Mouse (Mus musculus) T-helper 1 cell (primary cell): ENCODE measurements around the gene Nrp2.

ENCODE experiments used
- in situ Hi-C: fragments of 300-600 bp; cut with MboI, MseI; formaldehyde crosslinking; loops from one replicate; pipeline ENCODE4 v1.15.1; 2025; ENCODE audit warnings: high pct_unique_total_duplicates

Gene Nrp2

GRCm38 (mm10) chr1:62809601-62810228 lies 106.6 kb downstream of the Nrp2 start:
- in situ Hi-C loops = no loop called here

GRCm38 (mm10) chr1:62811141-62811540 lies 108.1 kb downstream of the Nrp2 start:
- in situ Hi-C loops = no loop called here

- in situ Hi-C loops = no loop called here
Measured at GRCm38 (mm10) chr1:62812701-62813684, 109.9 kb downstream of the Nrp2 start.

- in situ Hi-C loops = no loop called here
Measured at GRCm38 (mm10) chr1:62813938-62814337, 110.9 kb downstream of the Nrp2 start.

- in situ Hi-C loops = no loop called here
Measured at GRCm38 (mm10) chr1:62817566-62817965, 114.5 kb downstream of the Nrp2 start.

- in situ Hi-C loops = no loop called here
Measured at GRCm38 (mm10) chr1:62820170-62820569, 117.1 kb downstream of the Nrp2 start.

- in situ Hi-C loops = no loop called here
Measured at GRCm38 (mm10) chr1:62821509-62822398, 118.7 kb downstream of the Nrp2 start.

- in situ Hi-C loops = no loop called here
Measured at GRCm38 (mm10) chr1:62823549-62824195, 120.6 kb downstream of the Nrp2 start.

GRCm38 (mm10) chr1:62825822-62826765 lies 123.0 kb downstream of the Nrp2 start:
- in situ Hi-C loops = no loop called here

GRCm38 (mm10) chr1:62827316-62827715 lies 124.2 kb downstream of the Nrp2 start:
- in situ Hi-C loops = no loop called here

GRCm38 (mm10) chr1:62828156-62828555 lies 125.1 kb downstream of the Nrp2 start:
- in situ Hi-C loops = no loop called here

GRCm38 (mm10) chr1:62829690-62830417 lies 126.8 kb downstream of the Nrp2 start:
- in situ Hi-C loops = no loop called here

GRCm38 (mm10) chr1:62830418-62830769 lies 127.3 kb downstream of the Nrp2 start:
- in situ Hi-C loops = no loop called here

GRCm38 (mm10) chr1:62831725-62832455 lies 128.8 kb downstream of the Nrp2 start:
- in situ Hi-C loops = no loop called here

GRCm38 (mm10) chr1:62833356-62833755 lies 130.3 kb downstream of the Nrp2 start:
- in situ Hi-C loops = no loop called here

GRCm38 (mm10) chr1:62834443-62835185 lies 131.5 kb downstream of the Nrp2 start:
- in situ Hi-C loops = no loop called here

- in situ Hi-C loops = no loop called here
Measured at GRCm38 (mm10) chr1:62838083-62838482, 135.0 kb downstream of the Nrp2 start.

- in situ Hi-C loops = no loop called here
Measured at GRCm38 (mm10) chr1:62838631-62839030, 135.5 kb downstream of the Nrp2 start.
